Mouse (Mus musculus) liver, embryonic 16.5 days (tissue): ENCODE results near the gene Car9. TPM values are rescaled to one million over a fixed set of nuclear protein-coding genes. Genes with fewer than 3 reads are reported as not detected.

ENCODE experiments used
- ATAC-seq: fragments of 200-750 bp; cut with Nextera tagmentation; 2 replicates; pipeline ENCODE4 v1.8.0; 2017; ENCODE audit warnings: low read depth, mild to moderate bottlenecking, moderate number of reproducible peaks, moderate library complexity
- H3K27ac ChIP-seq: fragments of 300-500 bp; sonication (generic); 2 replicates; pipeline ENCODE4 v1.5.1; 2014; ENCODE audit warnings: mild to moderate bottlenecking, low read length
- H3K27me3 ChIP-seq: fragments of 300-500 bp; sonication (generic); 2 replicates; pipeline ENCODE4 v1.6.1; 2014; ENCODE audit warnings: low read depth, low read length, mixed read lengths; ENCODE audit not compliant: control insufficient read depth, insufficient read depth
- H3K36me3 ChIP-seq: fragments of 300-500 bp; sonication (generic); 2 replicates; pipeline ENCODE4 v1.6.1; 2014; ENCODE audit warnings: mild to moderate bottlenecking; ENCODE audit not compliant: control insufficient read depth, insufficient read depth
- H3K4me1 ChIP-seq: fragments of 300-500 bp; sonication (generic); 2 replicates; pipeline ENCODE4 v1.6.1; 2014; ENCODE audit warnings: low read depth, low read length, mixed read lengths; ENCODE audit not compliant: control insufficient read depth
- H3K4me2 ChIP-seq: fragments of 300-500 bp; sonication (generic); 2 replicates; pipeline ENCODE4 v1.6.1; 2014; ENCODE audit warnings: low read depth, low read length, mixed read lengths
- H3K4me3 ChIP-seq: fragments of 300-500 bp; sonication (generic); 2 replicates; pipeline ENCODE4 v1.5.1; 2014; ENCODE audit warnings: low read depth, mild to moderate bottlenecking, low read length
- H3K9ac ChIP-seq: fragments of 300-500 bp; sonication (generic); 2 replicates; pipeline ENCODE4 v1.6.1; 2014; ENCODE audit warnings: low read depth, low read length
- H3K9me3 ChIP-seq: fragments of 300-500 bp; sonication (generic); replicated peaks from 2 replicates; pipeline ENCODE4 v1.6.1; 2016; ENCODE audit warnings: low read length; ENCODE audit not compliant: control insufficient read depth
- WGBS: fragments of 180-500 bp; shearing (Covaris S2); extraction: QIAGEN DNeasy Blood & Tissue Kit; methylation state at CpG from one replicate; pipeline ENCODE4 v1.1.7; 2014; ENCODE audit not compliant: insufficient replicate concordance; 5-methylcytosine and 5-hydroxymethylcytosine counted together
- polyA plus RNA-seq: library from polyadenylated mRNA; unstranded; fragments of >200 nt; fragmentation: Nextera tagmentation; extraction: Ambion mirVana; gene quantifications from 2 replicates; pipeline ENCODE4 v1.2.1, GENCODE M21; 2015

Car9 gene
- polyA plus RNA-seq, 1 experiment from 2014 or later, result 1.3 TPM

DNA sequence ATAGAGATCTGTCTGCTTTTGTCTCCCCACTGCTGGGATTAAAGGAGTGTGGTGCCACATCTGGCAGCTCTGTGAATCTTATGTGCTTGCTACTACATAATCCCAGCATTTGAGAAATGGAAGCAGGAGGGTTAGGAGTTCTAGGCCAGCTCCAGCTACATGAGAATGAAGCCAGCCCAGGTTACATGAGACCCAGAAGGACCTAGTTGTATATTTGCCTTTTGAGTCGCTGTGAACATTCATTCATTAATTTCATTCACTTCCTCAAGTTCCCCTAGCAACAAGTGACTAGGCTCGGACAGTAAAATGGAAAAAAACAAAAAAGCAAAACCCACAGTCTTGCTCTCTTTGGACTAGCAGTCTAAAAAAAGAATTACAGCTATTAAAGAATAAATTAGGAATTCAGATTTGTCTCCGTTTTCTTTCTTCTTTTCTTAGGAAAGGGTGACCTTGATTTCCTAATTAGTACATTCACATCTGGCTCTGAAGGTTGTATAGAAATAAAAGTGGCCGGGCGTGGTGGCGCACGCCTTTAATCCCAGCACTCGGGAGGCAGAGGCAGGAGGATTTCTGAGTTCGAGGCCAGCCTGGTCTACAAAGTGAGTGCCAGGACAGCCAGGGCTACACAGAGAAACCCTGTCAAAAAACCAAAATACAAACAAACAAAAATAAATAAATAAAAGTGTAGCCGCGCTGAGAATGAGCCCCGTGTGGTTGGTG, 14.5 kb upstream of the Car9 start:
- H3K4me2 ChIP-seq, result peak overlapping the region; percentile 93
- peaks cover 31% of the 10 kb centered on the region for H3K4me1 ChIP-seq
- peak overlapping the region; percentile 89 for H3K4me3 ChIP-seq
- H3K9ac ChIP-seq, result peak overlapping the region; percentile 47
- H3K36me3 ChIP-seq, result peaks cover 18% of the 10 kb centered on the region
- H3K27me3 ChIP-seq, result no peaks in the 10 kb centered on the region
- WGBS, result 38% methylated on average over 12 of the region's 12 CpGs
- H3K9me3 ChIP-seq, result no peaks in the 10 kb centered on the region
- no peak for ATAC-seq
- H3K27ac ChIP-seq, result peak overlapping the region; percentile 85; the same call in 1 of the 2 replicates

DNA sequence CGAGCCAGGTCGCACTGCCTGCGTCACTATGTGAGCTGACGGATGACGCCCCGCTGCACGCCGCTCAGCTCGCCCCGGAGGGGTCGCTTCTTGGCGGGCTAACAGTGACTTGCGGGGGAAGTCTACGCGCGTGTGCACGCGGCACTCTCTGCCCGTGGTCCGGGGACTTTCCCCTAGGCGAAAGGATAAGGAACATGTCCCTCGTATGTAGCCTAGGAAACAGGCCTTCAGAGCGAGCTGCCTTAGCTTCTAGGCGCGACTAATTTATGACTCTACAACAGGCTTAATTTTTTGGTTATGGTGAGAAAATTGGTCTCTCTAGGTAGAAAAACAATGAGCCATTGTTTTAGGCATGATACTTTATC, 14.0 kb upstream of the Car9 start, which contains the start of gene Ccdc107:
Gene Ccdc107 (plus strand): TSS at position 80 of the 365 bp plus-strand sequence.
- Histone ChIP-seq H3K9ac (peak within 1 kb of the TSS; percentile 89), H3K4me1 (peaks cover 36% of the 10 kb centered on the region), H3K9me3 (no peaks in the 10 kb centered on the region), H3K4me3 (peak within 1 kb of the TSS; percentile 89), H3K27ac (peak within 1 kb of the TSS; percentile 85), H3K4me2 (peak within 1 kb of the TSS; percentile 93), H3K27me3 (no peaks in the 10 kb centered on the region), H3K36me3 (peaks cover 24% of the 10 kb centered on the region)
- 0% methylated on average over 25 of the region's 25 CpGs for WGBS
- ATAC-seq, result peak; percentile 98

DNA sequence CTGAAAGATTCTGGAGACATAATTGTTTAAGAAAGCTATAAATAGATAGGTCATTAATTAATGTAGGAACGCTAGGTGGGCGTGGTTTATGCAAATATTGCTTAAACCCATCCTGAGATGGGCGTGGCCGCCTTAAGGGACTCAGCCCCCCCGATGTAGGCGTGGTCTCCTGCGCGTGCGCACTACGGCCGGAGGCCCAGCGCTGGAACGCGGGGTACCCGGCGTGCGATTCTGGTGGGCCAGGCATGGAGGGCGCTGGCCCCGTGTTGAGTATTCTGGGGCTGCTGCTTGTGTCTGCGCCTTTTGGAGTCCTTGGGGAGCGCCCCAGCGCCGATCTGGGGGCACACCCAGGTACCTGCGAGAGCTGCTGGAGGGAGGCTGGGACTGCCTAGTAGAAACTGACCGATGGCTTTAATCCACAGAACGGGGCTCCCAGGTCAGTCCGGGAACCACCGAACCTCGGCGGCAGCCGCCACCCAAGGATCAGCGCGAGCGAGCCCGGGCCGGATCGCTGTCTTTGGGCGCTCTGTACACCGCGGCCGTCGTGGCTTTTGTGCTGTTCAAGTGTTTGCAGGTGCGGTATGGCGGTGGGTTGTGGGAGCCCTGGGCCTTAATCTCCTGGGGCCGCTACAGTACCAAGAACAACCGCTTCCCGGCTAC, 13.4 kb upstream of the Car9 start:
- H3K27me3 ChIP-seq, result no peaks in the 10 kb centered on the region
- H3K4me2 ChIP-seq, result peak overlapping the region; percentile 93
- ATAC-seq, result peak; percentile 78
- H3K9ac ChIP-seq, result peak overlapping the region; percentile 89
- under 1% methylated on average over 47 of the region's 47 CpGs for whole genome bisulfite sequencing
- H3K9me3 ChIP-seq, result no peaks in the 10 kb centered on the region
- H3K4me3 ChIP-seq, result peak overlapping the region; percentile 89
- H3K27ac ChIP-seq, result peak overlapping the region; percentile 85
- H3K36me3 ChIP-seq, result peaks cover 24% of the 10 kb centered on the region
- H3K4me1 ChIP-seq, result peaks cover 41% of the 10 kb centered on the region

DNA sequence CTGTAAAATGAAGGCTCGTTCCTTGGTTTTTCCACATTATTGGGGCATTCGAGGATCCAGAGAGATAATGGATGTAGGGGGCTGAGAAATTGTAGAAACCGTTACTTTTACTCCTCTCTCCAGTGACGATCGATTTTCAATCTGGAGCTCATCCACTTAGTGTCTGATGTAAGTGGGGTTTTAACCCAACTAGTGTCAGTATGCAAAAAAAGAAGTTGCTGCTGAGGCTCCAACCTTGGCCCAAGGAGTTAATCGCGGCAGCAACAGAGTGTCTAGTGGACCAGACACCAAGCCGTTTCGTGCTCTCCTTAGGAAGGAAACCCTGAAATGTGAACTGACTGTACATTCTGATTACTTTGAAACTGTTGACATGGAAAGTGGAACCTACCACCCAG, 12.9 kb upstream of the Car9 start:
- Histone ChIP-seq H3K9me3 (no peaks in the 10 kb centered on the region), H3K27ac (peak overlapping the region; percentile 85), H3K27me3 (no peaks in the 10 kb centered on the region), H3K9ac (peak overlapping the region; percentile 89), H3K4me1 (peaks cover 47% of the 10 kb centered on the region), H3K36me3 (peaks cover 24% of the 10 kb centered on the region), H3K4me3 (peak overlapping the region; percentile 89), H3K4me2 (peak overlapping the region; percentile 93)
- ATAC-seq, result no peak
- WGBS, result 2% methylated on average over 9 of the region's 9 CpGs

DNA sequence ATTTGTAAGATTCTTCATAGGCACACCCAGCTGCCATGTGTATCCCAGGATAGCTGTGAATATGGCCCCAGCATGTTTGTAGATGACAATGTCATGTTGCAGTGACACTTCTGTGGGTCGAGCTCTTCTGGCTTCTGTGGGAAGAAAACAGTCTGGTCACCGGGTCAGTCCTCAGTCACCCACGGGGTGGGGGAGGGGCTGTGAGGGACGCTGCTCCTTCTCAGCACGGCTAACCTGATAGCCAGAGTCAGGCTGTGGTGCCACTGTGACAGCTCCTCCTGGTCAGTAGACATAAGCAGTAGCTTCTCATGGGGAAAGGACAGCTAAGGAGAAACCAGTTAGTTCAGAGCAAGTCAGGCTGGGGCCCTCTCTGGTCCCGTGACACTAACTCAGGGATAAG, 10.2 kb upstream of the Car9 start:
- peaks cover 45% of the 10 kb centered on the region for H3K4me1 ChIP-seq
- H3K9me3 ChIP-seq, result no peaks in the 10 kb centered on the region
- no peaks in the 10 kb centered on the region for H3K27me3 ChIP-seq

DNA sequence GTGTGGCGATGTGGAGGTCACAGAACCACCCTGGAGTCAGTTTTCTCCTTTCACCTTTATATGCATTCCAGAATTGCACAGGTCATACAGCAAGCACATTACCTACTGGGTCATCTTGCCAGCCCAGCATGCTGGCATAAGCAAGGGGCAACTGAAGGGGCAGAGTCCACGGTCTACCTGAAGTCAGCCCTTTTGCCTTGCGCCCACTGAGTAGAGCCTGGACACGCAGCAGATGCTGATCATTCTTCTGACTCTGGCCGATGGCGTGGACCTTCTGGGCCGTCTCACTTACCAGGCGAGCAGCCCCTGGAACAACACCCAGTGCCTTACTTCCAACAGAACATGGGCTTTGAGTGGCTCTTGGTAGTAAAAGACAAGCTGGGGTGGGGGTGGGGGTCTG, 9.4 kb upstream of the Car9 start:
- WGBS, result 91% methylated on average over 8 of the region's 8 CpGs

More for the DNA sequence above, 10.2 kb upstream of the Car9 start:
- Histone ChIP-seq H3K9ac (no peak overlapping the region), H3K4me3 (no peak overlapping the region), H3K27ac (no peak overlapping the region), H3K4me2 (no peak overlapping the region), H3K36me3 (peaks cover 24% of the 10 kb centered on the region)
- no peak for ATAC-seq
- WGBS, result 62% methylated on average over 6 of the region's 6 CpGs

DNA sequence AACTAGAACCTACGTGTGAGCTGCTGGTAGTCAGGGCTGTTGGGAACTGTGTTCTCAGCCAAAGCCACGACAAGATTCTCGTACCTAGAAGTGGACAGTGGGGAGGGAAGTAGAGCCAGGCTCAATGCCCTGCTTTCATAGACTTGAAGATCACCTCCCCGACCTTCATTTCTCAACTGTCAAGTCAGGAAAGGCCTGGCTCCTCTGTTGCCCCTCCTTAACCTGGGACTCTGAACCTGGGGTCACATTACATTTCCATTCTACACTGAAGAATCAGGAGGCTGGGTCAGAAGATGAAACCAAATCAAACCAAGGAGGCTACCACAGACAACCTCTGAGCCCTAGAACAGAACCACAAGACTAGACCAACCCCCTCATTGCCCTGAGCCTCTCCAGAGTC, 8.8 kb upstream of the Car9 start:
- Histone ChIP-seq H3K4me1 (peaks cover 42% of the 10 kb centered on the region), H3K36me3 (peaks cover 24% of the 10 kb centered on the region), H3K27me3 (no peaks in the 10 kb centered on the region), H3K27ac (no peak overlapping the region), H3K9ac (peak overlapping the region; percentile 88), H3K4me2 (peak overlapping the region; percentile 85), H3K9me3 (no peaks in the 10 kb centered on the region), H3K4me3 (peak overlapping the region; percentile 83)
- ATAC-seq, result no peak
- WGBS, result 64% methylated on average over 4 of the region's 4 CpGs

More for the DNA sequence above, 9.4 kb upstream of the Car9 start:
- no peak overlapping the region for H3K27ac ChIP-seq
- H3K4me1 ChIP-seq, result peaks cover 42% of the 10 kb centered on the region
- peak overlapping the region; percentile 83 for H3K4me3 ChIP-seq
- no peaks in the 10 kb centered on the region for H3K9me3 ChIP-seq
- no peak overlapping the region; the same call in 1 of the 2 replicates for H3K9ac ChIP-seq
- no peaks in the 10 kb centered on the region for H3K27me3 ChIP-seq
- ATAC-seq, result no peak
- 0 out of 2 replicates have a peak overlapping the region, but pooled peaks have one; percentile 85 for H3K4me2 ChIP-seq
- peaks cover 24% of the 10 kb centered on the region for H3K36me3 ChIP-seq

DNA sequence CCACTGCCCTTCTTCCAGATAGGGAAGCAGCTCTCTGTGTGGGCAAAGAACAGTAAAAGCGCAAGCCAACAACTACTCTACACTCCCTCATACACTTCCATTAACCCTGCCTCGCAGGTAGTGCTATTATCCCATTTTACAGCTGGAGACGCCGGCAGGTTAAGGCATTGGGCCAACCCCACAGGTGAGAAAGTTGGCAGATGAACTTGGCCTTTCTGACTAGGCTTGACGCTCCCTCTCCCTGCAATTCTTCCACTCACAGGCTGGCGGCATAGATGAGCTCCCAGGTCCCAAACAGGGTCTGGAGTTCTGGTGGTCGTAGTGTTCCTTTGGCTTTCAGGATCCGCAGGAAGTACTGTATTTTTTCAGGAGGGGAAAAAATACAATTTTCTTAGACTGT, 7.8 kb upstream of the Car9 start:
- H3K27ac ChIP-seq, result peak overlapping the region; percentile 75
- peak overlapping the region; percentile 85 for H3K4me2 ChIP-seq
- 6% methylated on average over 8 of the region's 8 CpGs for WGBS
- H3K9ac ChIP-seq, result peak overlapping the region; percentile 88
- H3K4me1 ChIP-seq, result peaks cover 38% of the 10 kb centered on the region
- H3K27me3 ChIP-seq, result no peaks in the 10 kb centered on the region
- peak overlapping the region; percentile 83 for H3K4me3 ChIP-seq
- peak; percentile 58 for ATAC-seq
- peaks cover 24% of the 10 kb centered on the region for H3K36me3 ChIP-seq
- no peaks in the 10 kb centered on the region for H3K9me3 ChIP-seq
